Mouse (Mus musculus) liver, adult 2 months (tissue): Measurements from ENCODE around the gene Fn1.

ENCODE experiments used
- CTCF ChIP-seq: fragments of 200-500 bp; IDR thresholded peaks from 2 replicates; pipeline ENCODE4 v1.5.1; 2011; ENCODE audit warnings: low read depth, low read length, control low read depth
- POLR2A ChIP-seq: fragments of 200-500 bp; IDR thresholded peaks from 2 replicates; pipeline ENCODE4 v1.6.1; 2011; ENCODE audit warnings: low read length, control low read depth; ENCODE audit not compliant: insufficient read depth; ENCODE audit errors: extremely low read depth

GRCm38 (mm10) chr1:71654221-71654620 lies 1.2 kb upstream of the Fn1 start:
- TF ChIP-seq CTCF (no peak), POLR2A (no peak)
